Mouse (Mus musculus): ENCODE measurements around the gene Gm8159. TPM values are rescaled to one million over a fixed set of nuclear protein-coding genes. Genes with fewer than 3 reads are reported as not detected.
"Not testable (repeated sequence)": the region's sequence is repeated elsewhere in the genome, so short reads cannot be mapped to it uniquely, and the experiment has no call there.

The Gm8159 gene
- polyA plus RNA-seq (2016; fragmentation: Nextera tagmentation; extraction: Ambion mirVana) = not detected in 2 replicates

- H3K36me3 ChIP-seq (replicated peaks); H3K4me2 ChIP-seq; H3K9ac ChIP-seq; H3K27me3 ChIP-seq; H3K9me3 ChIP-seq; ATAC-seq (ENCODE audit: low FRiP score); H3K27ac ChIP-seq; H3K4me1 ChIP-seq; H3K4me3 ChIP-seq (replicated peaks): not testable (repeated sequence)
- no CpG with 5 or more reads among the region's 2 CpGs for WGBS
Measured at GRCm38 (mm10) chr14:4632052-4632451, at the start of gene Gm8159. Gene Gm8159, plus strand, starts transcription at chr14:4632352.

GRCm38 (mm10) chr14:4649309-4649708 lies 17.2 kb downstream of the Gm8159 start:
- H3K9me3 ChIP-seq; ATAC-seq (ENCODE audit: low FRiP score); H3K36me3 ChIP-seq (replicated peaks); H3K27me3 ChIP-seq; H3K4me1 ChIP-seq; H3K27ac ChIP-seq: not testable (repeated sequence)
- Histone ChIP-seq H3K9ac (peak overlapping the region; percentile 29; the same call in 1 of the 2 replicates), H3K4me2 (peak overlapping the region; percentile 63), H3K4me3 (replicated peaks) (peak overlapping the region; percentile 39)
- 1% methylated on average over 18 of the region's 18 CpGs for WGBS

DNA sequence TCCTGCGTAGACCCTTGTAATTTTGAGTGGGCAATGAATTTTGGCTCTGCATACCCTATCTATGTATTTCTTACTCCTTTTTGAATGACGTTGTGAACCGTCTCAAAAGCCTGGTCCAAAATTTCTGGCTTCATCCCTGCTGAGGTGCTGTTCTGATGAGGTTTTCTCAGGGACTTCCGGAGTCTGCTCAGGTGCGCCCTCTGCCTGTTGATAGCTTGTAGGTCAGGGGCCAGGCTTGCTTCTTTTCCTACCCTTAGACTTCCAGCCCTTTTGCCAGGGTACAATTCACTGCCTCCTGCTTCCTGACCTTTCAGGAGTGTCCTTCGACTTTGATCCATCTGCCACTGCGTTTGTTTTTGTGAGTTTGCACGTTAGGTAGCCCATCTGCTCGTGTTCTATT lies 18.2 kb downstream of the Gm8159 start:
- H3K9me3 ChIP-seq; H3K36me3 ChIP-seq (replicated peaks); H3K9ac ChIP-seq; ATAC-seq (ENCODE audit: low FRiP score); H3K4me1 ChIP-seq; H3K4me3 ChIP-seq (replicated peaks); H3K4me2 ChIP-seq; H3K27ac ChIP-seq; H3K27me3 ChIP-seq: not testable (repeated sequence)
- 1% methylated on average over 4 of the region's 9 CpGs for WGBS

DNA sequence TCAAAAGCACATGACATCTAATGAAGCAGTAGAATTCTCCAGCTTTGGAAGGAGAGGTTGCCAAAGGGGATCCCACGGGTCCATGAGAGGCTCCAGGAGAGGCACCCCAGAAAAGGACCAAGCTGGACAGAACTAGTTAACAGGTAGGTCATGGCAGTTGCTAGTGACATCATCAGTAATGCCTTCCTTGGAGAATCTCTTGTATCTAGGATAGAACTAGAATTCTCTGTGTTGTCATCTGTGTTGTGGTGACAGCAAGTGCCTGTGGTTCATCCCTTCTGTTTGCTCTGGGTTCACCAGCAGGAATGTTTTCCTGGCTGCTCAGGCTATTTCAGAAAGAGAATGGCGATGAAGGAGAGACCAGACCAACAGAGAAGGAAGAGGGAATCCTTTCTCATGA lies 31.7 kb downstream of the Gm8159 start, which contains the start of gene Gm3239:
Gene Gm3239, plus strand, starts transcription at position 301 of the 400 bp plus-strand sequence.
- H3K4me2 ChIP-seq; H3K9me3 ChIP-seq; H3K4me3 ChIP-seq (replicated peaks); H3K27ac ChIP-seq; ATAC-seq (ENCODE audit: low FRiP score); H3K36me3 ChIP-seq (replicated peaks); H3K9ac ChIP-seq; H3K27me3 ChIP-seq; H3K4me1 ChIP-seq: not testable (repeated sequence)
- no CpG with 5 or more reads among the region's 2 CpGs for WGBS

Other genes with a start within 250 kb of the Gm8159 start
- not detected in 2 replicates for gene Gm3159, start 234.8 kb upstream of the Gm8159 start, polyA plus RNA-seq (2016; fragmentation: Nextera tagmentation; extraction: Ambion mirVana)
- 1.8 and 2.7 TPM in 2 replicates for gene Gm3164, start 216.9 kb upstream of the Gm8159 start, polyA plus RNA-seq (2016; fragmentation: Nextera tagmentation; extraction: Ambion mirVana)
- gene Gm3173, start 201.4 kb upstream of the Gm8159 start, polyA plus RNA-seq (2016; fragmentation: Nextera tagmentation; extraction: Ambion mirVana) = 0.65 TPM in 1 of 2 replicates, not detected in the other
- gene Gm3182, start 150.6 kb upstream of the Gm8159 start, polyA plus RNA-seq (2016; fragmentation: Nextera tagmentation; extraction: Ambion mirVana) = not detected in 2 replicates
- gene Gm3047, start 76.9 kb upstream of the Gm8159 start, polyA plus RNA-seq (2016; fragmentation: Nextera tagmentation; extraction: Ambion mirVana) = not detected in 2 replicates
- gene Gm3239, start 31.8 kb downstream of the Gm8159 start, polyA plus RNA-seq (2016; fragmentation: Nextera tagmentation; extraction: Ambion mirVana) = 0.23 TPM in 1 of 2 replicates, not detected in the other
- gene Gm7876, start 76.9 kb downstream of the Gm8159 start, polyA plus RNA-seq (2016; fragmentation: Nextera tagmentation; extraction: Ambion mirVana) = not detected in 2 replicates
- gene Gm3252, start 94.4 kb downstream of the Gm8159 start, polyA plus RNA-seq (2016; fragmentation: Nextera tagmentation; extraction: Ambion mirVana) = 0.99 and 1.3 TPM in 2 replicates
- gene Gm9602, start 144.0 kb downstream of the Gm8159 start, polyA plus RNA-seq (2016; fragmentation: Nextera tagmentation; extraction: Ambion mirVana) = not detected in 2 replicates
- not detected in 2 replicates for gene Gm3269, start 205.8 kb downstream of the Gm8159 start, polyA plus RNA-seq (2016; fragmentation: Nextera tagmentation; extraction: Ambion mirVana)
- gene Gm3264, start 223.2 kb downstream of the Gm8159 start, polyA plus RNA-seq (2016; fragmentation: Nextera tagmentation; extraction: Ambion mirVana) = 0.49 and 1.9 TPM in 2 replicates

All from forebrain, embryonic 12.5 days (tissue).